Mouse (Mus musculus): ENCODE data around the gene Tbc1d10c. TPM values are rescaled to one million over a fixed set of nuclear protein-coding genes. Genes with fewer than 3 reads are reported as not detected.

Gene Tbc1d10c
- polyA plus RNA-seq, 1 experiment from 2014 or later: 0.88 TPM

GRCm38 (mm10) chr19:4151898-4152297, 39.2 kb downstream of the Tbc1d10c start:
- no peaks in the 10 kb centered on the region for H3K9me3 ChIP-seq
- no peak for ATAC-seq (ENCODE audit: low FRiP score)
- H3K36me3 ChIP-seq: peaks cover 54% of the 10 kb centered on the region
- no peak overlapping the region for H3K9ac ChIP-seq
- H3K27ac ChIP-seq: no peak overlapping the region
- no peaks in the 10 kb centered on the region for H3K27me3 ChIP-seq
- H3K4me2 ChIP-seq: no peak overlapping the region
- 89% methylated on average over 5 of the region's 5 CpGs for WGBS
- peaks cover 32% of the 10 kb centered on the region for H3K4me1 ChIP-seq (replicated peaks)
- H3K4me3 ChIP-seq: no peak overlapping the region

- no peak for ATAC-seq (ENCODE audit: low FRiP score)
- peaks cover 50% of the 10 kb centered on the region for H3K36me3 ChIP-seq
- WGBS: 76% methylated on average over 5 of the region's 5 CpGs
- no peaks in the 10 kb centered on the region for H3K9me3 ChIP-seq
- no peak overlapping the region for H3K27ac ChIP-seq
- no peak overlapping the region for H3K9ac ChIP-seq
- no peak overlapping the region for H3K4me2 ChIP-seq
- H3K4me1 ChIP-seq (replicated peaks): peaks cover 32% of the 10 kb centered on the region
- no peaks in the 10 kb centered on the region for H3K27me3 ChIP-seq
- no peak overlapping the region for H3K4me3 ChIP-seq
Measured at GRCm38 (mm10) chr19:4151488-4151860, 39.6 kb downstream of the Tbc1d10c start.

GRCm38 (mm10) chr19:4150567-4151487, 40.3 kb downstream of the Tbc1d10c start:
- Histone ChIP-seq H3K27me3 (no peaks in the 10 kb centered on the region), H3K27ac (no peak overlapping the region), H3K9me3 (no peaks in the 10 kb centered on the region), H3K9ac (peak overlapping the region; percentile 94; the same call in 1 of the 2 replicates), H3K4me1 (replicated peaks) (peaks cover 30% of the 10 kb centered on the region), H3K36me3 (peaks cover 44% of the 10 kb centered on the region), H3K4me3 (no peak overlapping the region), H3K4me2 (no peak overlapping the region)
- no peak for ATAC-seq (ENCODE audit: low FRiP score)
- WGBS: 89% methylated on average over 22 of the region's 22 CpGs

GRCm38 (mm10) chr19:4149764-4150461, 41.2 kb downstream of the Tbc1d10c start:
- H3K36me3 ChIP-seq: peaks cover 37% of the 10 kb centered on the region
- ATAC-seq (ENCODE audit: low FRiP score): no peak
- WGBS: 93% methylated on average over 17 of the region's 17 CpGs
- H3K4me3 ChIP-seq: peak overlapping the region; percentile 85
- no peak overlapping the region for H3K27ac ChIP-seq
- H3K9ac ChIP-seq: peak overlapping the region; percentile 94
- peaks cover 30% of the 10 kb centered on the region for H3K4me1 ChIP-seq (replicated peaks)
- peak overlapping the region; percentile 93 for H3K4me2 ChIP-seq
- H3K9me3 ChIP-seq: no peaks in the 10 kb centered on the region
- no peaks in the 10 kb centered on the region for H3K27me3 ChIP-seq

GRCm38 (mm10) chr19:4149283-4149682, 41.8 kb downstream of the Tbc1d10c start:
- peaks cover 30% of the 10 kb centered on the region for H3K4me1 ChIP-seq (replicated peaks)
- no peak overlapping the region for H3K27ac ChIP-seq
- peaks cover 37% of the 10 kb centered on the region for H3K36me3 ChIP-seq
- no peaks in the 10 kb centered on the region for H3K27me3 ChIP-seq
- ATAC-seq (ENCODE audit: low FRiP score): no peak
- WGBS: 91% methylated on average over 11 of the region's 11 CpGs
- peak overlapping the region; percentile 94 for H3K9ac ChIP-seq
- peak overlapping the region; percentile 93 for H3K4me2 ChIP-seq
- peak overlapping the region; percentile 85 for H3K4me3 ChIP-seq
- H3K9me3 ChIP-seq: no peaks in the 10 kb centered on the region

GRCm38 (mm10) chr19:4148819-4149218, 42.3 kb downstream of the Tbc1d10c start:
- peak overlapping the region; percentile 94 for H3K9ac ChIP-seq
- ATAC-seq (ENCODE audit: low FRiP score): peak; percentile 37; the same call in 1 of the 2 replicates
- WGBS: 6% methylated on average over 8 of the region's 8 CpGs
- peaks cover 37% of the 10 kb centered on the region for H3K36me3 ChIP-seq
- peak overlapping the region; percentile 85 for H3K27ac ChIP-seq
- H3K27me3 ChIP-seq: no peaks in the 10 kb centered on the region
- peaks cover 30% of the 10 kb centered on the region for H3K4me1 ChIP-seq (replicated peaks)
- peak overlapping the region; percentile 93 for H3K4me2 ChIP-seq
- H3K9me3 ChIP-seq: no peaks in the 10 kb centered on the region
- peak overlapping the region; percentile 85 for H3K4me3 ChIP-seq

GRCm38 (mm10) chr19:4148491-4148806, 42.6 kb downstream of the Tbc1d10c start, which contains the start of gene Coro1b:
TSS of gene Coro1b (plus strand) at chr19:4148619.
- ATAC-seq (ENCODE audit: low FRiP score): peak; percentile 93
- Histone ChIP-seq H3K4me1 (replicated peaks) (peaks cover 30% of the 10 kb centered on the region), H3K4me3 (peak within 1 kb of the TSS; percentile 85), H3K9me3 (no peaks in the 10 kb centered on the region), H3K27me3 (no peaks in the 10 kb centered on the region), H3K9ac (peak within 1 kb of the TSS; percentile 94), H3K36me3 (peaks cover 34% of the 10 kb centered on the region), H3K27ac (peak within 1 kb of the TSS; percentile 85), H3K4me2 (peak within 1 kb of the TSS; percentile 93)
- WGBS: 0% methylated on average over 33 of the region's 33 CpGs

- peak overlapping the region; percentile 93 for H3K4me2 ChIP-seq
- no peaks in the 10 kb centered on the region for H3K27me3 ChIP-seq
- 33% methylated on average over 9 of the region's 9 CpGs for WGBS
- peaks cover 29% of the 10 kb centered on the region for H3K36me3 ChIP-seq
- peak overlapping the region; percentile 85 for H3K4me3 ChIP-seq
- H3K9ac ChIP-seq: peak overlapping the region; percentile 94
- H3K9me3 ChIP-seq: no peaks in the 10 kb centered on the region
- peaks cover 30% of the 10 kb centered on the region for H3K4me1 ChIP-seq (replicated peaks)
- ATAC-seq (ENCODE audit: low FRiP score): no peak
- H3K27ac ChIP-seq: peak overlapping the region; percentile 46
Measured at GRCm38 (mm10) chr19:4147782-4148490, 43.1 kb downstream of the Tbc1d10c start.

- no peak for ATAC-seq (ENCODE audit: low FRiP score)
- H3K9me3 ChIP-seq: no peaks in the 10 kb centered on the region
- H3K4me2 ChIP-seq: no peak overlapping the region
- no peaks in the 10 kb centered on the region for H3K27me3 ChIP-seq
- no peak overlapping the region for H3K27ac ChIP-seq
- H3K9ac ChIP-seq: no peak overlapping the region
- WGBS: 40% methylated on average over 3 of the region's 3 CpGs
- no peak overlapping the region for H3K4me3 ChIP-seq
- peaks cover 21% of the 10 kb centered on the region for H3K36me3 ChIP-seq
- peaks cover 30% of the 10 kb centered on the region for H3K4me1 ChIP-seq (replicated peaks)
Measured at GRCm38 (mm10) chr19:4147022-4147405, 44.1 kb downstream of the Tbc1d10c start.

GRCm38 (mm10) chr19:4146366-4147021, 44.6 kb downstream of the Tbc1d10c start:
- Histone ChIP-seq H3K9ac (no peak overlapping the region), H3K36me3 (peaks cover 17% of the 10 kb centered on the region), H3K4me3 (no peak overlapping the region), H3K9me3 (no peaks in the 10 kb centered on the region), H3K4me1 (replicated peaks) (peaks cover 30% of the 10 kb centered on the region), H3K27ac (no peak overlapping the region), H3K4me2 (no peak overlapping the region), H3K27me3 (no peaks in the 10 kb centered on the region)
- 65% methylated on average over 12 of the region's 12 CpGs for WGBS
- no peak for ATAC-seq (ENCODE audit: low FRiP score)

GRCm38 (mm10) chr19:4145936-4146335, 45.1 kb downstream of the Tbc1d10c start:
- Histone ChIP-seq H3K27ac (no peak overlapping the region), H3K9ac (no peak overlapping the region), H3K4me3 (no peak overlapping the region), H3K36me3 (peaks cover 12% of the 10 kb centered on the region), H3K27me3 (no peaks in the 10 kb centered on the region), H3K4me2 (no peak overlapping the region), H3K9me3 (no peaks in the 10 kb centered on the region), H3K4me1 (replicated peaks) (peaks cover 30% of the 10 kb centered on the region)
- ATAC-seq (ENCODE audit: low FRiP score): no peak
- 88% methylated on average over 5 of the region's 5 CpGs for WGBS
